Mouse (Mus musculus) testis, postnatal 10 days (tissue): ENCODE measurements around the gene Lyplal1.

Experiments used
- DNase-seq: peaks from one replicate; pipeline ENCODE4 v3.0.0; 2021; ENCODE audit warnings: low spot score

Gene Lyplal1

DNA sequence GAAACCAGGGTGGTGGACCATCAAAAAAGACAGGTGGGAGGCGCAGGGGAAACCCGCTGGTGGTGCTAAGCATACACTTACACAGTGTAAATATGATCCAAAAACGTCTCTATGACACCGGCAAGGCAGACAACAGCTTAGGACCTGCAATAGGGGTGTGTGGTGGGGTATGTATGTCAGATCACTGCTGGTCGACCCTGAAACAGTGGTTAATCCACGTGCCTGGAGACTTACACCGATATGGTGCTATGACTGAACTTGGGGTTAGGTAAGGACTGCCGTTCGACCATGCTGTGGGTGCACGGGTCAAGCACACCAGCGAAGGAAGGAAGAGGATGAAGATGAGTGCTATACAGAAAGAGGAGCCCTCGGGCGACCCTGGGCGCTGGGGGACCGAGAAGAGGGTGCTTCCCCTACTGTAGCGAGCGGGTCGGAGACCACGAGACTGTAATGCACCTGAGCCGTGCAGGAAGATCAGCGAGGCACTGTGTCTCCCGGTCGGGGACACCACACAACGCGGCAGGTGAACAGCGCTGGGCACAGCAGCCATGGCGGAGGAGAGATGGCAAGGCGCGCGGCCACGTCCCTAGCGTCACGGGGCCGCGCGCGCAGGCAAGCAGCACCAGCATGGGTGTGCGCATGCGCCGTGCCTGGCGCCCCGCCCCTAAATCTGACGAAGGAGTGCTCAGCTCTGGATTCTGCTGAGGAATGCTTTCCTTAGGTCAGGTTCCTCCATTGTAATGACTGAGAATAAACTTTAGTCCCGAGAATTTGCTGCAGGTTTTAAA is at the start of gene Lyplal1:
TSS of gene Lyplal1 (minus strand) at position 610 of the 788 bp plus-strand sequence.
- DNase-seq: peak; percentile 98

DNA sequence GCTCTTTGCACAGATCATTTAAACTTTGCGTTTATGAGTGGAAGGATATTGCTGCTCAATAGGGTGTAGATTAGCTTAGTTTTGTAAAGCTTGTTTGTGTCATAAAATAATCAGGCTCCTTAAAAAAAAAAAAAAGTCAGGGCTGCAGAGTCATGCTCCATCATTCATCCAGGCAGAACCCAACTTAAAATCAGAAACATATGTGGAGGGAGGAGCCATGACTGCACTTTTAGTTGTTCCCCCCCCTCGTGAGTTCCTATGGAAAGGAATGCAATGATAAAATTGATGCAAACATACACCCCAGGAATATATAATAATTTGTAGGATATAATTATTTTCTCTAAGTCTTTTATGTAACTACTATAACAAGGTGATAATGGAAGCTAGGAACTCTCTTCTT is 46.5 kb upstream of the Lyplal1 start:
- DNase-seq: no peak

DNA sequence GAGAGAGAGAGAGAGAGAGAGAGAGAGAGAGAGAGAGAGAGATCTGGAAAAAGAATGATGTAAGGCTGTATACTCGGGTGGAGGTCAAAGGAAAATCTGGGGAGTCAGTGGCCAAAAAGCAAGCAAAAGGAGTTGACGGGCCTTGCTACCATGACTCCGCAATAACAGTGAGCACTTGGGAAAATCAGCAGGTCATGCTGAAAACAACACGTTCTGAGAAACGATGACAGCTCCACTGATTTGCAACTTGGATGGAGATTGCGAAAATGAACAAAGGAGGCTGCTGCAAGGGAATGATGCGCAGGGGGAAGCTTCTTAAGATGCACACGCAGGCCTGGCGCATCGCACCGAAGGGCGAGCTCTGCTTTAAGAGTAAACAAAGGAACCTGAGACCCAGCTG is 46.1 kb upstream of the Lyplal1 start:
- DNase-seq: no peak

DNA sequence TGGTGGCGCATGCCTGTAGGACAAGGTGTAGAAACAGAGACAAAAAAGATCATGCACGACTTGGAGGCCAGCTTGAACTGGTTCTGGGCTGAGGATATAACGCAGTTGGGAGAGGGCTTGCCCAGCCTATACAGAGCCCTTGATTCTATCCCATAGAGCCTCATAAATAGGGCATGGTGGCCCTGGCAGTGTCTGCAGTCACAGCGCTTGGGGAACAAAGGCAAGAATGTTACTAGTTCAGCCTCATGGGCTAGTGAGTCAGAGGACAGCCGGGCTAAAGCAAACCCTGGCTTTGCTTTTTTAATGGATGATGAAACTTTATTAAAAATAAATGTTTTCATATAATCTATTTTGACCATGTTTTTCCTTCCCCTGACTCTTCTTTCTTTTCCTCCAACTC is 33.3 kb upstream of the Lyplal1 start:
- DNase-seq: no peak

DNA sequence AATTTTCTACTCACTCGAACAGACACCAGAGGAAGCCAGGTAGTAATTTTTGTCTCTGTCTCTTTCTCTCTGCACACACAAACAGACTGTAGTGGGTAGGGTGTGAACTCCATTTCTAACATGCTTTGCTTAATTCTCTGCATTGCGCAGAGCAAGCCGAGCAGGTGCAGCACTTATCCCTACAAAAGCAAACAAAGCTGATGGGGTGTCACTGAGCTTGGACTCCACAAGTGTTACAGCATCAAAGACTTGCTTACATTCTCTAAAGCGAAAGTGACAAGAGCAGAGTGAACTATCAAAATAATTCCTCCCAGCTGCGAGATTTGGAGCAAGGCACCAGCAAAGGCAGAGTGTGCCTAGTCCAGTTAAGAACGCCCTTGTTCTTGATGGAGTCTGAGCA is 28.3 kb upstream of the Lyplal1 start:
- no peak for DNase-seq

DNA sequence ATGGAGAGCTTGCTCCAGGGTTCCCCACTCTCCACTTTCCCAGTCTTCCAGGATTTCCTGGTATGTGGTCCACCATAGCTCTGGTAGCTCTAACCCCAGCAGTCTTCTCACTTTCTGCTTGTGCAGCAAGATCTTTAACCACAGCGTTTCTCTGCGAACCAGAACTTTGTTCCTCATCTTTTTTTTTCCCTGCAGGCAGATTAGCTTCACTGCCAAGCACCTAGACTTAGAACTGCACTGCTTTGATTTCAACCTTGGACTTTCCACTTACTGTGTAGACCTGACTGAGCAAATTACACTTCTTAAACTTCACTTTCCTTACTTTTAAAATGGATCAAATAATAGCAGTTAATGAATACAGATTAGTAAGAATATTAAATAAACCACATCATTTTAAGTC is 23.1 kb upstream of the Lyplal1 start:
- no peak for DNase-seq

DNA sequence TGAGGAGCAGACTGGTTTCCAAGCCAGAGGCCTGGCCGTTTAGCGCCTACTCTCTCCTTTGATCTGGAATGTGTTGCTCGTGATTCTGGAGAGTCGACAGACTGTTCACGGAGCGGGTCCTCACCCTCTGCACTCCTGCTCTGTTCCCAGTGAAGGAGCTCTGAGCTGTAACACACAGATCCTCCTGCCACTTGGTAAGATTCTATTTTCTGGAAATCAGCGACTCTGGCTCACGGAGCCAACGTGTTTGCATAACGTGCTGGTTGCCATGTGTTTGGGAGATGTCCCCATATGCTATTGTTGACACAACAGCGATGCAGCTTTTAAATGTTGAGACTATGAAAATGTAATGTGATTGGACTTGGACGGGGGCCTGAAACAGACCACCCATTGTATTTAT is 20.8 kb upstream of the Lyplal1 start:
- DNase-seq: no peak

DNA sequence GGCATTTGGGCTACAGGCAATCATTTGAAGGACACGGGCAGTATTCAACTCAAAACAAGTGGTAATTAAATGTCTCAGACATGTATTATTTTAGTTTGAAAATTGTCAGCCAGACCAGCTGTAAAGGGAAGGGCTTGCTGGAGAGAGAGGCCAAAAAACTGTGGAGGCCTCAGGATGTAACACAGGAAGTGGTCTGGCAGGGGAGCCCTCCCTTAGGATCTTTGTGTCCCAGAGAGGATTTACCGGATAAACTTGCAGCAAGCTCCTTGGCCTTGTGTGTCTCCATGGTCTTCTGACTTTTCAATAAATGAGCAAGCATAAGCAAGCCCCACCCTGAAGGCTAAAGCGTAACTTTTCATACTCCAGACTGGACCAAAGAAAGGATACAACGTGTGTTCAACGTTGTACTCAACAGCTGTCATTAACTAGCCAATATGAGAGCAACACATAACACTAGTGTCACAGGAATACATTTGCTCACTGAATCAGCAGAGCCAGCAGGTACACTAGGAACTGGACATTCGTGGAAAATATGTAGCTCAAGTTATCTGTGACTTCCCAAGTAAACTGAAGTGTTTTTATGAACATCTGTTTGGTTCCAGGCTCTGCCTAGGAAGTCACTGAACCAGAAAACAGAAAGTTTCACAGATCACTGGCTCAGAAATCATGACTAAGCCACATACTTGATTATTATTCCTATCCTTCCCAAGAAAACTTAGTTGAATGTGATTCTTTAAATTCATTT is 19.7 kb upstream of the Lyplal1 start:
- DNase-seq: no peak

DNA sequence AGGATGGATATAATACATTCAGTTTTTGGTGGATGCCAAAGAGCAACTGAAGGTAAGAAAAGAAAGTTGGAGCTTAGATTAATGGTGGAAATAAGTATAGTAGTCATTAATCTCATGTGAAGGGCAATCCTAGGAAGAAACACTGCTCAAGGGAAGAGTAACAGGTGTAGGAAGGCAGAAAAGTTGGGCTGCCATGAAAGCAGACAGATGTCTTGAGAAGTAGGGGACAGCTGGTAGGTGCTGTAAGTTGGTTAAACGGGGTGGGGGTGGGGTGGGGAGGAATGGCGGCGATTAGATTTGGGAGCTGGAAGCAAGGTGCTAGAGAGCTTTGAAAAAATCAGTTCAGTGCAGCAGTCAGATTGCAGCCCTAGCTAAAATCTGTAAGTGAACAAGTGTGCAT is 14.4 kb upstream of the Lyplal1 start:
- DNase-seq: no peak

DNA sequence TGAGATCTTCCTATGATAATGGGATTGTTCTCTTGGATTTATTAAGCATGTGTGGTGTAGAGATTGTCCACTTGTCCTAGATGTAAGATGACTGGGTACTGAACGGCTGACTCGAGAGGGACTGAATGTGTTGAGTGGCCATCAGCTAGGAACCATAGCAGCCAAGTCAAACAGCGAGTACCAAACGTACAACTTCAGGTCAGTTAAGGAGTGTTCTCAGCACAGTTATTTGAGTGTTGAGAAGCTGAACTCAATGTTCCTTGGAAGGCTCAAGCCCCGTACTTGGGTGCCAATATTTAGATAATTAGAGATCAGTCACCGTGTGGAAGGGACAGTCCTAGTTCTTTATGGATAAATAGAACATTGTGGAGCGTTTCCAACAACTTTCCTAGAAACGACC is 11.8 kb upstream of the Lyplal1 start:
- no peak for DNase-seq

DNA sequence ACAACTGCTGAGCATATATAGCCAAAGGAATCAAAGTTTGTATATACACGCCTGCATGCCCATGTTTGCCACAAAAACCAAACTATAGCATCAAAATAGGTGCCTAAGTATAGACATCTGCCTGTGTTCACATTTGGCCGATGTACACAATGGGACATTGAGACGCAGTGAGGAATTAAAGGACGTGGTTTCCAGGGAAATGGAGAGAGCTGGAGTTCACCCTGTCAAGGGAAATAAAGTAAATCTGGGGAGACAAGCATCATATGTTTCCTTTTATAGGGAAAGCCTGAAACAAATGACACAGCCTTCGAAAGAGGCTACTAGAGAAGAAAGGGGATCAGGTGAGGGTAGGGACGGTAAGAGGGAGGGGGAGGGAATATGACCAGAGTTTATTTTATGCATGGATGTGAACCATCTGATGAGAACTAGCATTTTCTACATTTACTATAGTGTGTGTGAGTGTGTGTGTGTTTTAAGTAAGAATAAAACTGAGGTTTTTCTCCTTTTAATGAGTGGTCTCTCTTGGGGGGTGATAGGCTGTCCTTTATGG is 9.3 kb upstream of the Lyplal1 start:
- no peak for DNase-seq

DNA sequence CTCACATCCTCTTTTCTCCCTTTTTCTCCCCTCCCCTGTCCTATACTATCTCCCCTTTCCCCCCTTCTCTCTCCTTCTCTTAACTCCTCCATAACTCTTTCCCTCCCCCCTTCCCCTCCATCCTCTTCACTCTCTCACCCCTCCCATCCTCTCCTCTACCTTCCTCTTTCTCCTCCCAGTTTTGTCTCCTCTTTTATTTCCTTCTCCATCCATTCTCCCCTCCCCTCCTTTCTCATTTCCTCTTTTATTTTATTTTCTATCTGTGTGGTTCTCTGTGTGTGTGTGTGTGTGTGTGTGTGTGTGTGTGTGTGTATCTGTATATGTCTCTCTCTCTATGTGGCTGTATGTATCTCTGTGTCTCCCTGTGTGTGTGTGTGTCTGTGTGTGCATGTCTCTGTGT is 6.6 kb upstream of the Lyplal1 start:
- DNase-seq: no peak

DNA sequence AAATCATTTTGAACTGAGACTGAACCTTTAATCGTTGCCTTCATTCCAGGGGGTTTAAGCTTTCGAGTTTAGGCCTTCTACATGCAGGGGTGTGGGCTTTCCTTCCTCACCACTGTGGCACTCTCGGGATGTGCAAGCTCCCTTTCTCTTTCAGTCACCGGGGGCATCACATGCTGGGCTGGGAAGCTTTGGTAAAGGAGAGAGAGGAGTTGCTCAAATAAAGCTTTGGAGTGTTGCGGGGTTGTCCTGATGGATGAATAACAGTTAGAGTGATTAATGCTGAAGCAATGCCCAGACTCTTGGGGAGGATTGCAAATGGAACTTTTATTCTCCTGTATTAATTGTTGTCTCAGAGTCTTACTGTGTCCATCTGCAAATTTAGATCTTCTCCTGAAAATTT is 2.7 kb upstream of the Lyplal1 start:
- DNase-seq: no peak

DNA sequence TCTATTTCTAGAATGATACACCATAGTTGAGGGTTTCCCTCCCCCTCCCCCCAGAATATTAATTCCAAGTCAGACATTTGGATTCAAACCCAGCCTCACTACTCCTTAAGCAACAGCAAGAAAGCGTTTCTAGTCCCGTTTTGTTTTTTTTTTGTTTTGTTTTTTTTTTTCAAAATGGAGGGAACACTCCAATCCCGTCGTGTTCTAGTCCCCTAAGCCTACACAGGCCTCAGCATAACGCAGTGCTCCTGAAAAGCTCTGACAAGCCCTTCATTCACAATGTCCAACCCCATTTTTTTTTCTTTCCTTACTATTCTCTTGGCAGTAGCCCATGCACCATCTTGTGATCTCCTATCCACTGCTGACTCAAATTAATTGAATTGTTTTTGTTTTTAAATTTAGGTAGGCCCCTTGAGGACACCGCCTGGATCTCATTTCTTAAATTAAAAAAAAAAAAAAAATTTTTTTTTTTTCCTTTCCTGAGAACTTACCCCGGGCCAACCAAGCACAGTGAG is 967 bp downstream of the Lyplal1 start:
- no peak for DNase-seq

DNA sequence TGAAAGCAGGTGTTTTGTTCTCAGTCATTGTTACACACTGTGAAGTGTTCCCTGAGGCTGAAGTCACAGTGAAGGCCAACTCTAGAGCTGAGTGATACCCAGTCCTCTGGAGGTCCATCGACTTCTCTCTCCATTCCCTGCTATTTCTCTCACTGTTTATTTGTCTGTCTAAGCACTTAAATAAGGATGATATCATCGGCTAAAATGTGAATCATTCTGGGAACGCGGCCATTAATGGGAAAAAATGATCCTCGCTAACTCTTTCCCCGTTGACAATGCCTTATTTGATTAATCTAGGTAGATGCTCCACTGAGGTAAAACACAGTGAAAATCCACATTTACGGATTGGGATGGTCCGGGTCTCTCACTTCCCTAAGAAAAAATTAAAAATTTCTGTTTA is 14.8 kb downstream of the Lyplal1 start:
- DNase-seq: no peak

DNA sequence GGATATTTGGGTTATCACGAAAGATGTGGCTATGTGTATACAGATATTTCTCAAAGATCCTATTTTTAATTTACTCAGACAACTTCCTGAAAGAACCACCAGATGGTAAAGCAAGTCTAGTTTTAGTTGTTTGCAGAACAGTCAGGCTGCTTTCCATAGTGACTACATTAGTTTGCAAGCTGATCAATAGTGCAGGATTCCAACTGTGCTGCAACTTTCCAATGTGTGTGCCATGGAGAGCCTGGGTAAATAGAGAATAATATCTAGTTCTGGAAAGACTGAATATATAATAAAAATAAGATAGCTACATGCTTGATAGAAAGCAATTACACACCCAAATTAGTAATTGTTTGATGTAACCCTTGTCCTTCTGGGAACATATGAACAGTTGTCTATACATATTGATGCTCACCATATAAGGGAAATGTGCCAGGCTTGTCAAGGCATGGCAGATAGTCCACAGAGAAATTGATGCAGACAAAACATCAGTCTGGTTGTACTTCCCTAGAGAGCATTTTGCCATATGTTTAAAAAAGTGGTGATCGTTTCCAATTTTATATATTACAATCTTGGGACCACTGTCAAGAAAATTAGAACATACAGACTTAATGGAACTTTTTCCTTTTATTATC is 50.7 kb downstream of the Lyplal1 start:
- no peak for DNase-seq

DNA sequence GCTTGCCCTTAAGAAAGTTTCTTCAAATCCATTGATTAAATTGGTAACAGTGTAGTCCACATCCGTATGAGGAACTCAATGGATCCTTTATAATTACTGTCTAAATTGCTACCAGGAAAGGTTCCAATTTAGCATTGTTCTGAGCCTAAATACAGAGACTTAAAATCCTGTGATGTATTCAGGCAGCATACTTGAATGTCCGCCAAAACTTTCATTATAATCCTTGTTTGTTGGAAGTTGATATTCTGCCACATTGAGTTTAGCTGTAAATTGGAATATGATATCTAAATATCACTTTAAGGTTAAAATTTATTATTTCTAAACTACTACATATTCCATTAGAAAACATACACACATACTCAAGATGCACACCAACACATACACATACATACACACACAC is 57.1 kb downstream of the Lyplal1 start:
- no peak for DNase-seq

DNA sequence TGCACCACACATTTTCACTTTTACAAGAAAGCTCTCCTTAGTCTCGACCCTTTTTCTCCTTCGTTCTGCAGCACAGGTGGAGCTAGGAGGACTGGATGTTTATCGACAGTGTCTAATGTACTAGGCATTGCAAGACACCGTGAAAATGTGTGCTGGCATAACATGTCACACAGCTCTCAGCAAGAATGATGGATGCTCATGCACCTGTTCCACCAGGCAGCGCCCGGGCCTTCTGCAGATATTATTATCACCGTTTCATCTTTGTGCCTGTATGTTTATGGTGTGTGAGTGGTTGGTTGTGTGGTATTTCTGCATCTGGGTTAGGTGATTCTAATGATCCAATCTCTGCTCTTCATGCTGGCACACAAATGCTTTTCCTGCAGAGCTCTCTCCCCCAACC is 62.9 kb downstream of the Lyplal1 start:
- DNase-seq: no peak

DNA sequence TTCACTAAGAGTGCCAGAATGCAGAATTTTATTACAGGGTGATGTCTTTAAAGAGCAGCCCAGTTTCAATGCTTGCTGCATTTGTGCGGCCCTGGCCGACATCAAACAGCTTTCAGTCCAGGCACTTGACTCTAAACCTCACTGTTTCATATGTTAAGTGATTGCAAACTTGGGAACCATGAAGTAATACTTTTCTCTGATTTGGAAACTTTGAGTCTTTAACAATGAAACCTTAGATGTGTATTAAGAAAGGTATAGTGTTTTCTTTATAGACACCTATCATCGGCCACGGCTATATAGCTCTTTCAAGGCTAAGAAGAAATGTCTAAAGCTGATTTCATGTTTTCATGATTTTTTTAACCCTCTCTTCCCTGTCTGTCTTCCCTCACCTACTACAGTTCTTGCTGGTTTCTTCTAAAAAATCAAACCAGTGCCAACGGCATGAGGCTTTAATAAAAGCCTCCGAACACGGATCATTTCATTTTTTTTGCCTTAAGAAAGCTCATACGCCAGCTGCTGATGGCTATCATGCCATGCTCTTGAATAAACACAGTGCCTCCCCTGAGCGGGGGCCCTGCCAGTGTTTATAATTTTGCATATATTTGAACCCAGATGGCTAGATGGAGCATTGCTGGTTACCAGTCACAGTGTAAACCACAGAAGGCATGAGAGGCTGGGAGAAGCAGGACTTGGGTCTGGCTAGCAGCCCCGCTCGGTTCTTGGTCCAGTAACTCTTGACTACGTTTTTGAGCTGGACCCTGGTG is 63.6 kb downstream of the Lyplal1 start:
- no peak for DNase-seq

DNA sequence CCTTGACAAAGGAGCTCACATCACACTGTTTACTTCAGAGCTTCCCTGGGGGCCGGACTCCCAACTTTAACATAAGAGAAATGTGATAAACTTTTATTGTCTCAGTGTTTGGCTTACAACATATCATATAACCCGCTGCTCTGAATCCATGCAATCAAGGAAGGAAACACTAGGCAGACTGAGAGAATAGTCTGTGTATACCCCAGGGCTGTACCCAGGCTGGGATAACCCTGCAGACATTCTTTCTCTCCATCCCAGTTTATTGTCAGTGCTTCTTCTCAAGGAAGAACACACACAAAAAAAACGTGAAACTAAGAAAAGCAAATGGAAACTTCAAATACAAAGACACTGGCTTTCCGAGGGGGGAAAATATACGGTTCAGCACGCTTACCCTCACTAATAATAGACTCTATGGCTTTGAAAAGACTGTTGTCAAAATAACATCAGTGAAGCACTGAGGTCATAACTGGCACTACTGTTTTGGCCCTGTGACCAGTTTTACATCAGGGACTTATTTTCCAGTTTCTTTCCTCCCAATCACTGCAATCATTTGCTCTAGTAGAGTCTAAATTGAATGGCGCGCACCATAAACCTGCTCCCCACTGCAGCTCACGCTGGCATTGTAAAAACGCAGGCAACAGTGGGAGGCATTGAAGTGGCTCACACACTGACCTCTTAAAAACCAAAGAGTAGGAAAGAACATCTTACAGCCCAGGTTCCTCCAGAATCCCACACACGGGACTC is 73.2 kb downstream of the Lyplal1 start:
- DNase-seq: no peak

DNA sequence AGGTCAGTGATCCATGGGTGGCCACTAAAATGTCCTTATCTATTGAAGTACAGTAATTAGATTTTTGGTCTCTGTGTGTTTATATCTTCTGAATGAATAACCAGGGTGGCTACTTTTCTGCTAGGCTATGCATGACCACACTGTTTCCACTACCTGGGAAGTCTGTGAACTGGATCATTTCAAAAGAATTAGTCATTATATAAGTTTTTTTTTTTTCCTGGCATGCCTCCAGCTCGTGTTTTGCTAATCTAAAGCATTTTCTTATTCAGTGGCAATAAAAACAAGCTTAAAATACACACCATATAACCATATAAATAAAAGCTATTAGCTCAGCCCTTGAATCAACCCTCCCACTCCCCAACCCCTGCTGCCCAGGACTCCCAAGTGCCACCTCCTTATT is 75.3 kb downstream of the Lyplal1 start:
- no peak for DNase-seq
